Mouse (Mus musculus): Measurements from ENCODE around the gene Lrrfip1. TPM values are rescaled to one million over a fixed set of nuclear protein-coding genes. Genes with fewer than 3 reads are reported as not detected.

Gene Lrrfip1
- total and polyA plus RNA-seq, 2 experiments from 2014 or later, result 120 to 168 TPM

DNA sequence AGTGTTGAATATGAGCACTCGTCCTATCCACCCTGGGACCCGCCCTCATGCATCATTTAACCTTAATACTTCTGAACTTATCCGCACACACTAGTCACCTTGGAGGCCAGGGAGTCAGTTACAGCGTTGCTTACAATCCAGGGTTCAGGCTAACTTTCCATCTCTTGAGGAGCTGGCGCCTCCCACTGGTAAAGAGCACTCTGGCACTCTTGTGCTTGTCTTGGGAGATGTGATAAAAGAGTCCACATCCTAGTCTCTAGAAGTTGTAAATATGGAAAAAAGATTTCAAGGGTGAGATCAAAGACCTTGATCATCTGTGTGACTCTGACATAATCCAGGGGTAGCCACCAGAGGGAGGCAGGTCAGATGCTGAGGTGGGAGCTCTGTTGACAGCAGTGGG is 109.0 kb downstream of the Lrrfip1 start:
- Histone ChIP-seq H3K9ac (replicated peaks; ENCODE audit: low read depth, low read length) (no peak overlapping the region), H3K4me3 (ENCODE audit: low read depth, low read length) (no peak overlapping the region), H3K9me3 (replicated peaks; ENCODE audit: control insufficient read depth, low read length) (no peaks in the 10 kb centered on the region), H3K4me2 (ENCODE audit: low read depth, low read length) (no peak overlapping the region), H3K36me3 (replicated peaks; ENCODE audit: control insufficient read depth, insufficient read depth, low read length) (peaks cover 93% of the 10 kb centered on the region), H3K27me3 (ENCODE audit: control insufficient read depth, insufficient read depth, low read length) (no peaks in the 10 kb centered on the region), H3K4me1 (ENCODE audit: control insufficient read depth, insufficient read depth) (peaks cover 12% of the 10 kb centered on the region), H3K27ac (ENCODE audit: low read depth) (peak overlapping the region; percentile 5; the same call in 1 of the 2 replicates)
- TF ChIP-seq CTCF (IDR thresholded peaks at IDR 0.05; ENCODE audit: low read depth) (peak; percentile 41), EP300 (IDR thresholded peaks at IDR 0.05; ENCODE audit: low read depth) (no peak)
- DNase-seq (ENCODE audit: low spot score), result no peak
- no peak for ATAC-seq (ENCODE audit: insufficient read depth, low read depth)
- 57% methylated on average over 5 of the region's 5 CpGs for WGBS

DNA sequence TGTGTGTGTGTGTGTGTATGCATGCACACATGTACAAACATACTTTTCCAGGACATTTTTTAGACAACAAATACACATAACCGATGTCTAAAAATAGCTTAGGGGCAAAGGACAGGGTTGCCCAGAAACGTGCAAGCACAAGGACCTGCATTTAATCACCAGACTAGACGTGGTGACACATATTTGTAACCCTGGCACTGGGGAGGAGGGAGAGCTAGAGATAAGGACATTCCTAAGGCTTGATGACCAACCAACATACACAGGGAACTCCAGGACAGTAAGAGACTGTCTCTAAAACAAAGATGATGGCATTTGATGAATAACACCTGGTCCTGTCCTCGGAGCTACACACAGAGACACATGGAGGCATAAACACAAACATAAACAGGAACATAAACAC is 110.8 kb downstream of the Lrrfip1 start:
- peaks cover 93% of the 10 kb centered on the region for H3K36me3 ChIP-seq (replicated peaks; ENCODE audit: control insufficient read depth, insufficient read depth, low read length)
- H3K4me1 ChIP-seq (ENCODE audit: control insufficient read depth, insufficient read depth), result peaks cover 12% of the 10 kb centered on the region
- H3K4me2 ChIP-seq (ENCODE audit: low read depth, low read length), result no peak overlapping the region
- no peaks in the 10 kb centered on the region for H3K9me3 ChIP-seq (replicated peaks; ENCODE audit: control insufficient read depth, low read length)
- TF ChIP-seq EP300 (IDR thresholded peaks at IDR 0.05; ENCODE audit: low read depth), result peak; percentile 92
- TF ChIP-seq CTCF (IDR thresholded peaks at IDR 0.05; ENCODE audit: low read depth), result no peak
- WGBS, result 13% methylated on average over 4 of the region's 4 CpGs
- DNase-seq (ENCODE audit: low spot score) (peak; percentile 85), ATAC-seq (ENCODE audit: insufficient read depth, low read depth) (peak; percentile 93)
- no peaks in the 10 kb centered on the region for H3K27me3 ChIP-seq (ENCODE audit: control insufficient read depth, insufficient read depth, low read length)
- H3K27ac ChIP-seq (ENCODE audit: low read depth), result peak overlapping the region; percentile 67
- H3K4me3 ChIP-seq (ENCODE audit: low read depth, low read length), result no peak overlapping the region
- no peak overlapping the region for H3K9ac ChIP-seq (replicated peaks; ENCODE audit: low read depth, low read length)

DNA sequence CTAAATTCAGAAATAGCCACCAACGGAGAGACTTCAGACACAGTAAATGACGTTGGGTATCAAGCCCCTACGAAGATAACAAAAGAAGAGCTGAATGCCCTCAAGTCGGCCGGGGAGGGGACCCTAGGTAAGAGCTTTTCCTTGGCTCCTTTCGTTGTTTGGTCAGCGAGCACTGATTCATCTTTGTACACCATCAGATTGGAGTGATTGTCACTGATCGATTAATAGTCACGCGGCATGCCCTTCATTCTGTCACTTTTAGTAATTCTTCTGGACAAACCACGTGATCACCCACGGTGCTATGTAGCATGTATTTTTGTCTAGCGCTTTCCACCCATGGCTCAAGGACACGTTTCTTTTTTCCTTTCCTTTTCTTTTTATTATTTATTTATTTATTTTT is 113.6 kb downstream of the Lrrfip1 start:
- ATAC-seq (ENCODE audit: insufficient read depth, low read depth) (no peak), DNase-seq (ENCODE audit: low spot score) (no peak)
- H3K4me1 ChIP-seq (ENCODE audit: control insufficient read depth, insufficient read depth), result peaks cover 12% of the 10 kb centered on the region
- WGBS, result 91% methylated on average over 14 of the region's 14 CpGs
- peaks cover 88% of the 10 kb centered on the region for H3K36me3 ChIP-seq (replicated peaks; ENCODE audit: control insufficient read depth, insufficient read depth, low read length)
- H3K27me3 ChIP-seq (ENCODE audit: control insufficient read depth, insufficient read depth, low read length), result no peaks in the 10 kb centered on the region
- no peak overlapping the region for H3K4me3 ChIP-seq (ENCODE audit: low read depth, low read length)
- no peaks in the 10 kb centered on the region for H3K9me3 ChIP-seq (replicated peaks; ENCODE audit: control insufficient read depth, low read length)
- no peak overlapping the region for H3K9ac ChIP-seq (replicated peaks; ENCODE audit: low read depth, low read length)
- no peak for TF ChIP-seq EP300 (IDR thresholded peaks at IDR 0.05; ENCODE audit: low read depth)
- no peak overlapping the region for H3K4me2 ChIP-seq (ENCODE audit: low read depth, low read length)
- H3K27ac ChIP-seq (ENCODE audit: low read depth), result no peak overlapping the region

DNA sequence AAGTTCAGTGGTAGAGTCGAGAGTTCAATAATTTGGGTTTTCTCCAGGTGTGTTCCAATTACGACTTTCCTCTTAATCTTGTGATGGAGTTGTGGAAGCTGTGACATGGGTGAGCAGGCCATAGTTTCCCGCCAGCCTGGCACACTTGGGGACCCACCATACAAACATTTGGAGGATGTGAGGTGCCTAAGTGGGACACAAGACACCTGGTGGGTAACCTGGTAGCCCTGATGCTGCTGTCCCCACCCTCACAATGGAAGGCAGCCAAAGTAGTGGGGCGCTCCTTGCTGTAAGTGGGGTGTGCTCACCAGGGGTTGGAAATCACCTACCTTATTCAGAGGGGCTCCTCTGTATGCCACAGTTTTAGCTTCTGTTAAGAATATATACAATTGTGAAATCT is 114.1 kb downstream of the Lrrfip1 start:
- ATAC-seq (ENCODE audit: insufficient read depth, low read depth) (no peak), DNase-seq (ENCODE audit: low spot score) (no peak)
- WGBS, result 95% methylated on average over 4 of the region's 4 CpGs
- Histone ChIP-seq H3K4me2 (ENCODE audit: low read depth, low read length) (no peak overlapping the region), H3K4me3 (ENCODE audit: low read depth, low read length) (no peak overlapping the region), H3K4me1 (ENCODE audit: control insufficient read depth, insufficient read depth) (peaks cover 12% of the 10 kb centered on the region), H3K36me3 (replicated peaks; ENCODE audit: control insufficient read depth, insufficient read depth, low read length) (peaks cover 88% of the 10 kb centered on the region), H3K27ac (ENCODE audit: low read depth) (no peak overlapping the region), H3K9me3 (replicated peaks; ENCODE audit: control insufficient read depth, low read length) (no peaks in the 10 kb centered on the region), H3K9ac (replicated peaks; ENCODE audit: low read depth, low read length) (no peak overlapping the region), H3K27me3 (ENCODE audit: control insufficient read depth, insufficient read depth, low read length) (no peaks in the 10 kb centered on the region)
- TF ChIP-seq CTCF (IDR thresholded peaks at IDR 0.05; ENCODE audit: low read depth), result no peak
- TF ChIP-seq EP300 (IDR thresholded peaks at IDR 0.05; ENCODE audit: low read depth), result no peak

DNA sequence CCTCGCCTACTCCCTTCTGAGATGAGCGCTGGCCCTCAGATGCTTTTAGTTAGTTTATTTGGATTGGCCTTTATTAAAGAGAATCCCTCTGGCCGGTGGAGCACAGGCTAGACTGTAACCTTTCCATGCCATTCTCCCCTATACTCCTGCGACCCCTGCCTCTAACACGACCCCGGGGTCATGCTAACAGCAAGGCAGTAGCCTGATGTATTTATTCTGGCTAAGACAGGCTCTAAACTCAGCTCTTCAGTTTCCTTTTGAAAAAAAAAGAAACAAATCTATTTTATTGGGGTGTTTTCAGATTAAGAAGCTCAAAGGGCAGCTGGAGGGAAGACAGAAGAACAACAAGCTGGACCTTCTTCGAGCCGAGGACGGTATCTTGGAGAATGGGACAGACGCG is 123.6 kb downstream of the Lrrfip1 start:
- H3K27me3 ChIP-seq (ENCODE audit: control insufficient read depth, insufficient read depth, low read length), result no peaks in the 10 kb centered on the region
- H3K4me1 ChIP-seq (ENCODE audit: control insufficient read depth, insufficient read depth), result no peaks in the 10 kb centered on the region
- no peak overlapping the region for H3K4me3 ChIP-seq (ENCODE audit: low read depth, low read length)
- DNase-seq (ENCODE audit: low spot score) (peak; percentile 3), ATAC-seq (ENCODE audit: insufficient read depth, low read depth) (no peak)
- no peak overlapping the region for H3K27ac ChIP-seq (ENCODE audit: low read depth)
- H3K4me2 ChIP-seq (ENCODE audit: low read depth, low read length), result no peak overlapping the region
- H3K36me3 ChIP-seq (replicated peaks; ENCODE audit: control insufficient read depth, insufficient read depth, low read length), result peaks cover 94% of the 10 kb centered on the region
- H3K9me3 ChIP-seq (replicated peaks; ENCODE audit: control insufficient read depth, low read length), result no peaks in the 10 kb centered on the region
- WGBS, result 91% methylated on average over 11 of the region's 11 CpGs
- H3K9ac ChIP-seq (replicated peaks; ENCODE audit: low read depth, low read length), result no peak overlapping the region
- TF ChIP-seq CTCF (IDR thresholded peaks at IDR 0.05; ENCODE audit: low read depth) (no peak), EP300 (IDR thresholded peaks at IDR 0.05; ENCODE audit: low read depth) (no peak)

DNA sequence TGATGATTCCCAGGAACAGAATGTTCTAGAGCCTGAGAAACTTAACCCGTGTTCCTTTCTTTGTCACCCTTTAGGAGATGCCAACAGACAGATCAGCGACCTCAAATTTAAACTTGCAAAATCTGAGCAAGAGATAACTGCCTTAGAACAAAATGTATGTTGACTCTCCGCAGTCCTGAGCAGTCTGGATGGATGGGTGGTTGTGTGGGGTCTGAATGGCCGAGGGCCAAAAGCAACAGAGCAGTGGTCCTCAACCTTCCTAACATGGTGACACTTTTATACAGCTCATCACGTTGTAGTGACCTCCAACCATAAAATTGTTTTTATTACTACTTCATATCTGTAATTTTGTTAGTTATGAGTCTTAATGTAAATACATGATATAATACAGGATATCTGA is 124.5 kb downstream of the Lrrfip1 start:
- Histone ChIP-seq H3K4me2 (ENCODE audit: low read depth, low read length) (no peak overlapping the region), H3K9ac (replicated peaks; ENCODE audit: low read depth, low read length) (no peak overlapping the region), H3K36me3 (replicated peaks; ENCODE audit: control insufficient read depth, insufficient read depth, low read length) (peaks cover 95% of the 10 kb centered on the region), H3K4me3 (ENCODE audit: low read depth, low read length) (no peak overlapping the region), H3K27ac (ENCODE audit: low read depth) (no peak overlapping the region), H3K27me3 (ENCODE audit: control insufficient read depth, insufficient read depth, low read length) (no peaks in the 10 kb centered on the region), H3K4me1 (ENCODE audit: control insufficient read depth, insufficient read depth) (no peaks in the 10 kb centered on the region), H3K9me3 (replicated peaks; ENCODE audit: control insufficient read depth, low read length) (peaks cover under 1% of the 10 kb centered on the region; the same call in 1 of the 2 replicates)
- ATAC-seq (ENCODE audit: insufficient read depth, low read depth) (no peak), DNase-seq (ENCODE audit: low spot score) (no peak)
- TF ChIP-seq EP300 (IDR thresholded peaks at IDR 0.05; ENCODE audit: low read depth) (no peak), CTCF (IDR thresholded peaks at IDR 0.05; ENCODE audit: low read depth) (no peak)
- WGBS, result 86% methylated on average over 5 of the region's 5 CpGs
